Mouse (Mus musculus) splenic B cell, adult 2 months (primary cell): ENCODE results near the gene Wipi1.
A peak's percentile ranks its signal among the peaks of the same experiment; 100 is the strongest.
"Not testable (repeated sequence)": the region's sequence is repeated elsewhere in the genome, so short reads cannot be mapped to it uniquely, and the experiment has no call there.

Experiments
- DNase-seq: peaks from one replicate; pipeline ENCODE4 v3.0.0-alpha.2; 2011; ENCODE audit warnings: low read depth, low spot score
- H3K27me3 ChIP-seq: 2 replicates; pipeline ENCODE4 v1.6.1; 2012; ENCODE audit warnings: mild to moderate bottlenecking, low read length, moderate library complexity, mixed read lengths; ENCODE audit not compliant: control insufficient read depth, poor library complexity, insufficient read depth, severe bottlenecking
- H3K36me3 ChIP-seq: 2 replicates; pipeline ENCODE4 v1.6.1; 2012; ENCODE audit warnings: mild to moderate bottlenecking, low read length, moderate library complexity, mixed read lengths; ENCODE audit not compliant: control insufficient read depth, poor library complexity, insufficient read depth, severe bottlenecking

The Wipi1 gene

DNA sequence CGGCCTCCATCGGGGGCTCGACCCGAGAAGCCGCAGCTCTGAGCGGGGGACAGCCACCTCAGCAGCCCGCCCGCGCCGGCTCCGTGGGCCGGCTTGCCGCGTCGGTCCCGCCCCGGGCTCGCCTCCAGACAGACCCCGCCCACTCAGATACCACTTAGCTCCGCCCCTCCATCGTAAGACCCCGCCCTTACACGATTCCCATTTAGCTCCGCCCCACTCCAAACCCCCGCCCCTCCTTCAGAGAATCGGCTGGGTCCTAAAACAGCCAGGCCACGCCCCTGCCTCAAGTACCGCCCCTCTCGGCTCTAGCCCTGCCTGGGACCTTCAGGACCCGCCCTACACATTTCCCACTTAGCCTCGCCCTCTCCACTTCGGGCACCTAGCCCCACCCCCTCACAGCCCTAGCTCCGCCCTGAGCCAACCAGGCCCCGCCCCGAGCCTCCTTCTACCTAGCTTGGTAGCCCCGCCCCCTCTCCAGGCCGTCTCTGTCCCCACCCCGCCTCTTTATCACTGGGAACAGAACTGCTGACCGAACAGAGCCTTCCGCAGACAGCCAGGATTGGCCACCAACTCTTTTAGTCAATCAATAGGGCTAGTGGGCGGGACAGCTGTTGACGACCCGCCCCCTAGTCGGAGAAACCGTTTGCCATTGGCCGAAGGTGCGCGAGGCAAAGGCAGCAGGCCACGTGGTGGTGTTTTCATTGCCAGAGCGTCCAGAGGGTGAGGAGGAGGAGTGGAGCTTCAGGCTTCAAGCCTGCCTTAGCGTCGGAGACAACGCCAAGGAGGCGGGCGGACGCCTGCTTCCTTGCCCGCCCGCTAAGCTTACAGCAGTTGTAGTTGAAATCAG is at the start of gene Wipi1:
Gene Wipi1, minus strand, starts transcription at position 665 of the 847 bp plus-strand sequence.
- Histone ChIP-seq H3K27me3 (no peaks in the 10 kb centered on the region), H3K36me3 (no peaks in the 10 kb centered on the region)
- peak; percentile 97 for DNase-seq

DNA sequence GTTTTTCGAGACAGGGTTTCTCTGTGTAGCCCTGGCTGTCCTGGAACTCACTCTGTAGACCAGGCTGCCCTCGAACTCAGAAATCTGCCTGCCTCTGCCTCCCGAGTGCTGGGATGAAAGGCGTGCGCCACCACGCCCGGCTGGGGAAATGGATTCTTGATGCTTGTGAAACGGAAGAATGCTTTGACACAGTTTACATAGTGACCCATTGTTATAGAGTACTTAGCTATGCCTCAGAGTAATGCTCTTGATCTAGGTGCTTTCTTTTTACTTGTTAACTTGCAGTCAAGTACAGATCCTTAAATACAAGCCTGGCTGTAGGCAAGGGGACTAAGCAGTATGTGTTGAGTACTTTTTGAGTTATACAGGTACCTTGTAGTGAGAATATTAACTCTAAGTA is 48.8 kb upstream of the Wipi1 start:
- DNase-seq, H3K27me3 ChIP-seq: not testable (repeated sequence)
- peaks cover 26% of the 10 kb centered on the region for H3K36me3 ChIP-seq

DNA sequence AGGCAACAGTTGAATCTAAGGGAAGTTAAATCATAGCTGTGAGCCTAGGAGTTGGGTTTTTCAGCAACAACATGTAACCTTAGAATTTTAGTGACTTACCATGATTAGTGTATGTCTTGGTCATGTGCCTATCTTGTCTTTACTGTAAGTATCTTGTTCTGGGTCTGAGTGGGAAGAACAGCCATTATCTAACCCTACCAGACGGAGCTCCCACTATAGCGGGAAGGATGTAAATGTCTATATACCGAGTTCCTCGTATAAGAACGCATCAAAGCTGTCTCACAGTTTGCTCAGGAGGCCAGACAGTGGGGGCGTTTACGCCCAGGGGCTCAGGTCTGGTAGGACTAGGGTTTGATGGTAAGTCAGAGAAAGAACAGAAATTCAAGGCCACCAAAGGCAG is 44.5 kb upstream of the Wipi1 start:
- H3K36me3 ChIP-seq = peaks cover 5% of the 10 kb centered on the region; the same call in 1 of the 2 replicates
- no peaks in the 10 kb centered on the region for H3K27me3 ChIP-seq
- DNase-seq = no peak

DNA sequence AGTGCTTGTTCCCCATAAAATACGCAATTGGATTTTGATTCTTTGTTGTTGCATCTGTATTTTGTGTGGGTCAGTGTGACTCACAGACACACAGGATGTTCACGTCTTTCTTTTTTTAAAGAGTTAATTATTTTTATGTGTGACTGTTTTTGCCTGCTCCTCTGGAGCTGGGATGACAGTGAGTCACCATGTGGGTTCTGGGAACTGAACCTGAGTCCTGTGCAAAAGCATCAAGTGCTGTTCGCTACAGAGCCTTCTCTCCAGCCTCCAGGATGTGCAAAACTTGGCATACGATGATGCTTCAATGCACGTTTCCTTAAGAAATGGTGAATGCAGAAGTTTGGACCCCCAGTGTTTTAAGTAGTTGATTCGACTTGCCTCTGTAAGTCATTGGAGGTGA is 42.8 kb upstream of the Wipi1 start:
- no peaks in the 10 kb centered on the region for H3K27me3 ChIP-seq
- H3K36me3 ChIP-seq = 0 out of 2 replicates have a peak, but pooled peaks cover 2% of the 10 kb centered on the region
- DNase-seq = no peak

DNA sequence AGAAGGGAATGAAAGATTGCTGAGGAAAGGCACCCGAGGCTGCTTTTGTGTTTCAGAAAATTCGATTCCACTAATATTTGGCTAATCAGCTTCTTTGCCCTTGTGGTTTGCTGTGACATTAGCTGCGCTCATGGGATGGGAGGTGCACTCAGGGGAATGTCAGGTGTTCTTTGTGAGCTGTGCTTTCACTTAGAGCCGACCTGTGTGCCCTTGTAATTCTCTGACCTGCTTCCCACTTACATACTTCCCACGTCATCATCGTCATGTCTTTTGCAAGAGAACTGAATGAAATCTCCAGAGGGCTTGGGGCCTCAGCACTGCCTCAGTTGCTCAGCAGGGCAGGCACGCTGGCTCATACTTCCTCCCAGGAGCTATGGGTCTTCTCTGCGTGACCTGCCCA is 41.4 kb upstream of the Wipi1 start:
- no peak for DNase-seq
- Histone ChIP-seq H3K27me3 (no peaks in the 10 kb centered on the region), H3K36me3 (0 out of 2 replicates have a peak, but pooled peaks cover 2% of the 10 kb centered on the region)

DNA sequence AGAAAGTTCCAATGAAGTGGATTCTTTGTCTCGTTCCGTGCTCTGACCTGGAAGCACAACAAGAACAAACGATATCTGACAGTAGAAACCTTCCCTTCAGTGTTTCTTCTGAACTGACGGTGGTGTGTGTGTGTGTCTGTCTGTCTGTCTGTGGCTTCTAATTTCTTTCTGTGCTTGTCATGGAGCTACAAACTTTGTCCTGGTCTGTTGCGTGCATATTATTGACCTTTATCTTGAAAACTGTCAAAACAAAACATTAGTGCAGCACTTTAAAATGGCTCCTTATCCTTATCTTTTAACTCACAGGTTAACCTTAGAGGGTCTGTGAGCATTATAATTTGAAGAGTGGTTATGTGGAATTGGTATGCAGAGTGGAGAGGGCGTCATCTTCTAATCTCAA is 40.7 kb upstream of the Wipi1 start:
- DNase-seq = no peak
- 0 out of 2 replicates have a peak, but pooled peaks cover 2% of the 10 kb centered on the region for H3K36me3 ChIP-seq
- no peaks in the 10 kb centered on the region for H3K27me3 ChIP-seq

DNA sequence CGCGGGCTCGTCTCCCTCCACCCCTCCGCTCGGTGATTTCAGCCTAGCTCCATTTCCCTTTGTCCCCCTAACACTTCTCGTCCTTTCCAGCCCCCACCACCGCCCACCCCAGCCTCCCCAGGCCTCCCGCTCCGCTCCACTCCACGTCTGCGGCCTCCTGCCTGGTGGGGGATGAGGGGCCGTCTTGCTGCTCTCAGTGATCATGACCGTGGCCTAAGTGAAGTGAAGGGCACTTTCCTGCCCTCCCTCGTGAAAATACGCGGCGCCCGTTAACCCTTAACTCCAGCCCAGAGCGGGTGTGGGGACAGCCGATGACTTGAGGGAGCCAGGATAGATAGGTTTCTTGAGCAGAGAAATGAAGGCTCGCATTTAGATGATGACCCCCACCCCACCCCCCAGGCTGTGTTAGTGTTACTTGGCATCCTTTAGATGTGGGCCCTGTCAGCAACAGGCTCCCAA is 39.8 kb upstream of the Wipi1 start:
- Histone ChIP-seq H3K36me3 (0 out of 2 replicates have a peak, but pooled peaks cover 2% of the 10 kb centered on the region), H3K27me3 (no peaks in the 10 kb centered on the region)
- no peak for DNase-seq

DNA sequence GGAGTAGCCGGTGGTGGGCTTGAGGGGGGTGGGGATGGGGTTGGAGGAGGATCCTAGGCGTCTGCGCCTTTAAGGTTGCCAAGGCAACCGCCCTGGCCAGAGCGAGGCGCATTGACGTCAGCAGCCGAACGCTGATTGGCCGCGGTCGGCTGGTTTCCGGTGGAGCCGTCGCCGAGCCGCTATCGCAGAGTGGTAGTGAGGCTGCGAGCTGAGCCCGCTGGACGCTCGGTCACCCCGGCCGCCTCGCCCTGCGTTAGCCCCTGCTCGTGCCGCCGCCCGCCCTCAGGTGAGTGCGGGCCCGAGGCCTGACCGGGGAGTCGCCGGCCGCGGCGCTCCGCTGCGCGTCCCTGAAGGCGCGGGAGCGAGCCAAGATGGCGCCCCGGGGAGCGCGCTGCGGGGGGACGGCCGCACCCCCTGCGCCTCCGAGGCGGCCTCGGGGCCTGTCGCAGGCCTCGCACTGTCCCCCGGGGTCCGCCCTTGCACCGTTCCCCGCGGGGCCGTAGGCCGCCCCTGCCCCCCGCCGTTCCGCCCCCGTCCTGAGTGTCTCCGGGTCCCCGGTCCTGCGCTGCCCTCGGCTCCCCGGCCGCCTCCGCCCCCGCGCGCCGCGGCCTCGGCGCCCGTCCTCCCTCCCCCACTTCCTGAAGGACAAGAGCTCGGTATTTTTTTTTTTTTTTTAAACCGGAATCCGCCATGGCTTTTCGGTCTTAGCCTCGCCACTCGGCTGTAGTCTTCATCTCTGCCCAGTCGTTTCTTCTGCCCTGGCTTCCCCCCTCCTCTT is 39.2 kb upstream of the Wipi1 start:
- Histone ChIP-seq H3K27me3 (no peaks in the 10 kb centered on the region), H3K36me3 (0 out of 2 replicates have a peak, but pooled peaks cover 2% of the 10 kb centered on the region)
- DNase-seq = peak; percentile 94

DNA sequence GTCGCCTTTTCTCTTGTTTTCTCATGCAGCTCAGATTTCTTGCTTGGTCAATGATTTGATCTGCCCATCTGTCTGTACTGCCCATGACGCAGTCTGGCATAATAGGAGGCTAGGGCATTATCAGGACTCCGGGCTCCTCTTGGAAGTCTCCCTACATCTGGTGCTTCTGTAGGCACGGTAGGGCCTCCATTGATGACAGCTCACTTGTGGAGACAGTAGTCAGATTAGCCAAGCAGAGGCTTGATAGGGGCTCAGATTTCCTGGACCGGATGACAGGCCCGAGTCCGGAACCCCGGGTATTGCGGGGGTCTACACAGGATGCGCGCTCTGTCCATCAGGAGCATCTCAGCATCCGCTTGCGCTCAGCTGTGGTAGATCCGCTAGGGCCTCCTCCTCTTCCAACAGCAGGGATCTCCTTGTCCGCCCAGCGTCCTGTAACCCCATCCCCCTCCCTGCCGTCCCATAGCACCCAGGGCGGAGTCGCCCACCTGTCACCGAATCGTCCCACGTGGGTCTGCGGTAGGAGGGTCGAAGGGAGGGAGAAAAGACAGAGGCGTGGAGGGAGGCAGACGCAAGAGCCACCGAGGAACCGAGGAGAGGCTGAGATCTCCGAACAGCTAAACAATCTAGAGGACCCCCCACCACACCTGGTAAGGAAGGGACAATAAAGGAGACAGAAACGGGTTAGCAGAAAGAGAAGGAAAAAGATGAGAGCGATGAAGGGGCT is 38.4 kb upstream of the Wipi1 start:
- peak; percentile 80 for DNase-seq

DNA sequence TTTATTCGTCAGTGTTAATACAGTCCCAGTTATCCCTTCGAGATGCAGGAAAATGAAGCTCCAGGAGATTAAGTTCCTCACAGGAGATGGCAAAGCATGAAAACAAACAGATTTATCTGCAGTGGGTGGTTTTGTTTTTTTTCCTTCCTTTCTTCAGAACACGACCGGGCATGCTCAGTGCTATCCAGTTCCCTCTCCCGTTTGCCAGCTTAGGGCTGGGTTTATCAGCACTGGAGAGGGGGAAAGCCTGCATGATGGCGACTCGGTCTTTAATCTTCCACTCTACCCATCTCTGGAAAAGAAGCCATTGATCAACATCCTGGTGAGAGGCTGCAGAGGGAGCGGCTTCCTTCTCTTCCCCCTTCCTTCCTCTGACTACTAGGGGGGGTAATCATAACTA is 37.4 kb upstream of the Wipi1 start, which contains the start of gene Prkar1a:
Gene Prkar1a, plus strand, starts transcription at position 200 of the 400 bp plus-strand sequence.
- Histone ChIP-seq H3K27me3 (no peaks in the 10 kb centered on the region), H3K36me3 (0 out of 2 replicates have a peak, but pooled peaks cover 2% of the 10 kb centered on the region)
- DNase-seq = no peak

More for the DNA sequence above, 38.4 kb upstream of the Wipi1 start:
- 0 out of 2 replicates have a peak, but pooled peaks cover 2% of the 10 kb centered on the region for H3K36me3 ChIP-seq
- no peaks in the 10 kb centered on the region for H3K27me3 ChIP-seq

DNA sequence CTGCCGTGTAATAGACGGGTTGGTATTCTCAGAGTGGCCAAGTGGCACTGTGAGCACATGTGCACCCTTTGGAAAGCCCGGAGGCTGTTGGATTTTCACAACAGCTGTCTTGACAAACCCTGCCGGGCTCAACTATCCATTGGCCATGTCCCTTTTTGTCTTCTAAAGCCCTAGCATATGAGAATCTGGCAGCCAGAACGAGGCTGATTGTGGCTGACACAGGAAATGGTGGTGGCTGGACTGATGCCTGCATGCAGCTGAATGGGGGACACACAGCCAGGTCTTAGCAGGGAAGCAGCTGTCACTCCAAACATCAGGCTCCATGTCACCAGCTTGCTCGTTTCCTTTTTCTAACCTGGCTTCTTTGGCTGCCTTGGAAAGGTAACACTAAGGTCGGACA is 36.7 kb upstream of the Wipi1 start:
- Histone ChIP-seq H3K27me3 (no peaks in the 10 kb centered on the region), H3K36me3 (0 out of 2 replicates have a peak, but pooled peaks cover 2% of the 10 kb centered on the region)
- peak; percentile 16 for DNase-seq

DNA sequence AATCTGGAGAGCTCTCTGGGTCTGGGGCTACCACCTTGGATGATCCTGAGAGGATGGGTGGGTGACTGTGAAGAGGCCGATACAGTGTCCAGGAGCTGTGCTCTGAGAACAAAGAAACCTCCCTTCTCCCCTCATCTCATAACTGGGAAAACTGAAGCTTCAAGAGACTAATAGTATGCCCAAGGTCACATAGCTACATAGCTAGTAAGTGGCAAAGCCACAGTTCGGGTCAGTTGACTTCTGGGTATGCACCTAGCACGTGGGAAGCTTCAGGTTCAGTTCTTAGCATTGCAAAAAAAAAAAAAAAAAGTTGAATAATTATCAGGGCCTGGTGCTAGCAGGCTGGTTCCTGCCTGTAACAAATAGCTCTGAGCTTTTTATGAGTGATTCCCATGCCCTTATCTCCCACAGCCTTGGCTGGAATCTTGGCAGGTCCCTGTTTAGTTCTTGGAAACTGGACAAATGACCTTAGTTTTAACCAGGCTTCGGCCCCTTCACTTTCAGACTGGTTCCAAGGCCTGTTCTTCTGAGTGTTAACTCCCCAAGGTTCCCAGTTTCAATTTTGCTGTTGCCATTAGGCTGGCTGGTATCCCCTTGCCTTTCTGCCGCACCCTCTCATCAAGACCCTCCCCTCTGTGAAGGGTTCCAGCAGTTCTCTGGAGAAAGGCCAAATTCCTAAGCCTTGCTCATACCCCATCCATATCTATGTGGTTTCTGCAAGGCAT is 29.9 kb upstream of the Wipi1 start:
- H3K27me3 ChIP-seq = no peaks in the 10 kb centered on the region
- no peak for DNase-seq
- no peaks in the 10 kb centered on the region for H3K36me3 ChIP-seq

DNA sequence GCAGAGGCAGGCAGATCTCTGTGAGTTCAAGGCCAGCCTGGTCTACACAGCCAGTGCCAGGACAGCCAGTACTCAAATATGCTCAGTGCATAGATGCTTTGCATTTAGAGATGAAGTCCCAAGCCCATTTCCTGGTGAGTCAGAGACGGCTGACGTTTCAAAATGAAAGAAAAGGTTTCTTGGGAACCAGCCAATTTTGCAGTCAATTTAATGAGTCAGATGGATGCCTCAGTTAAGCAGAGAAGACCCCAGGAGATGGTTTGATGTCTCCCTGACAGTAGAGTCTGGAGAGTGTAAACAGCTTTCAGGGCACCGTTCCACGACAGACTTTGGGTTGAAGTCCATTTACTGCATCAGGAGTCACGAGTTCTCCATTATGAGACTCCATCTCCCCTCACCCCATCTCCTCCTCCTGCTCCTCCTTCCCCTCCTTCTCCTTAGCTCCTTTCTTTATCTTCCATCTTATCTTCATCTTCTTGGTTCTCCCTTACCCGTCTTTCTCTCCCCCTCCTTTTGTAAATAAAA is 24.2 kb upstream of the Wipi1 start:
- no peak for DNase-seq
- H3K36me3 ChIP-seq = no peaks in the 10 kb centered on the region
- H3K27me3 ChIP-seq = no peaks in the 10 kb centered on the region

DNA sequence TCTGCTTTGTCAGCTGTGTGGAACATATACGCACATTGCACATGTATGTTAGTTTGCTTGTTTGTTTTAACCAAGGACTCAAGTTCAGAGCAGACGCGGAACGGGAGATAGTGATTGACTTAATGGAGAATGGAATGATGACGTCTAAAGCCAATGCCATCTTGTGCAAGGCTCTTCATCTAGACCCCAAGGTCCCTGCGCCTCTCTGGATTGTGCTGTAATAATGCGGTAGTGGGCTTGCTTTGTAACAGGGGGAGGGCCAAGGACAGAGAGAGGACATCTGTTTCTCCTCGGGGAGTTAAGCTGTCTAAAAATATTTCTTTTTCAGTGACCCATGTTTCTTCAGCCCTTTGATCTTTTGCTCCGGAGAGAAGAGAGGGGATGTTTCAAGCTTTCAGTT is 23.2 kb upstream of the Wipi1 start:
- H3K27me3 ChIP-seq = no peaks in the 10 kb centered on the region
- no peak for DNase-seq
- H3K36me3 ChIP-seq = no peaks in the 10 kb centered on the region
